Mouse (Mus musculus): ENCODE results near the gene Klhl42.

Gene Klhl42

DNA sequence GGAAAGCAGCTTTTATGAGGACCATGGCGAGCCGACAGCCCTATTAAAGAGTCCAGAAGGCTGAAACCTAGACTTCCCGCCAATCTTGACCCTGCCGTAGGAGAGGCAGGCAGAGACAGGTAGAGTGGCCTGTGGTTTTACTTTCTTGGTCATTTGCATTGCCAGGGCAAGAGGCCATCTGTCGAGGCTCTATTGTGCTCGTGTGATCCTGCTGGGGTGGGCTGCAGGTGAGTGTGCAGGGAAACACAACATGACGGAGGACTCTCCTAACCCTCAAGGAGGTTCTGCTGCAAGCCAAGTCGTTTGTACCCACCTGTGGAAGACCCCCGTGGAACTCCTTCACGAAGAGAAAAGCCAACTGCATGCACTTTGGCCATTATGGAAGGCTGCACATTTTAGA lies 54.6 kb downstream of the Klhl42 start:
- in situ Hi-C loops (cut with MboI, MseI), result no loop called here

DNA sequence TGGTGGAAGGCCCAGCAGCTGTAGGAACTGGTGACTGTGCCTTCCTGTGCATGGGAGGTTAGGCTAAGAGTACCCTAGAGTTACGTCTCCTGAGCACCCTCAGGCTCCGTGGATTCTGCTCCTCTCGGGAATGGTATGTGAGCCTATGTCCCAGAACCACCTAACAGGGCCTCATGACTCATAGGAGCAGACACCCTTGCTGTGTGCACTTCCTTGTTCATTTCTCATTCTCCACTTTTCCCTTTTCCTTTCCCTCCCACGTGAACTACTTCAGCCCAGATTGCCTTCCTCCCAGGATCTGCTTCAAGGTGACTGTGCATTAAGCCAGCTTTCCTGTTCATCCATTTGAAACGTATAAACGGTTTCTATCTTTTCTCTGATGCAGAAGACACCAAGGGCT lies 59.9 kb downstream of the Klhl42 start:
- in situ Hi-C loops (cut with MboI, MseI), result no loop called here

DNA sequence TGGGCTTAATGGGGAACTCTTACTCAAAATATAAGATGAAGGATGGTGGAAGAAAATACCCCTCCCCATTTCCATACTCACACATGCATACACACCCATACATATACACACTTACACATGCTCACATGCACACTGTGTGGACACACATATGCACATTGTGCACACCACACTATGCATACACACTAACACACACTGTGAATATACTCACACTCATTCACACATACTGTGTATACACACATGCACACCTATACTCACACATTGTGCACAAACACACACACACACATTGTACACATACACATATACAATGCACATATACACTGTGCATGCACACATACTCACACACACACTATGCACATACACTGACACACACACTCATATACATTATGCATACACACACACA lies 60.7 kb downstream of the Klhl42 start:
- in situ Hi-C loops (cut with MboI, MseI), result no loop called here

GRCm38 (mm10) chr6:147155085-147155484 lies 63.9 kb downstream of the Klhl42 start:
- in situ Hi-C loops (cut with MboI, MseI), result no loop called here

GRCm38 (mm10) chr6:147161818-147162584 lies 70.8 kb downstream of the Klhl42 start:
- in situ Hi-C loops (cut with MboI, MseI), result no loop called here

Measured in T-helper 1 cell (primary cell).